Mouse (Mus musculus) ES-Bruce4 (cell line): ENCODE measurements at regions not wholly inside any gene's neighbourhood (a gene's known extent, or its start where the extent isn't known, plus 50 kb on each side); places are given as distances from the start of the nearest gene placed in this dataset.

Experiments
- CTCF ChIP-seq: IDR thresholded peaks from one replicate; pipeline ENCODE4 v1.8.1; 2011; ENCODE audit warnings: low read depth, low read length
- POLR2A ChIP-seq: IDR thresholded peaks from one replicate; pipeline ENCODE4 v1.8.1; 2011; ENCODE audit warnings: low read length; ENCODE audit not compliant: insufficient read depth

GRCm38 (mm10) chr11:111904086-111904485, 838.1 kb downstream of the Kcnj2 start:
- TF ChIP-seq POLR2A (no peak), CTCF (no peak)
